Mouse (Mus musculus) spleen, adult 12 weeks (tissue): ENCODE measurements around the gene Trim43a.
"Not testable (repeated sequence)": the region's sequence is repeated elsewhere in the genome, so short reads cannot be mapped to it uniquely, and the experiment has no call there.

Experiments used
- DNase-seq: peaks from one replicate; pipeline ENCODE4 v3.0.0; 2022; ENCODE audit warnings: low spot score

Gene Trim43a

GRCm38 (mm10) chr9:88580591-88580990, at the start of gene Trim43a:
Gene Trim43a (plus strand): TSS chr9:88580891.
- not testable (repeated sequence) for DNase-seq

GRCm38 (mm10) chr9:88534093-88534492, 46.6 kb upstream of the Trim43a start:
- no peak for DNase-seq

GRCm38 (mm10) chr9:88539546-88540224, 41.0 kb upstream of the Trim43a start:
- DNase-seq: no peak

GRCm38 (mm10) chr9:88542816-88543215, 37.9 kb upstream of the Trim43a start:
- DNase-seq: no peak

- no peak for DNase-seq
Observed at GRCm38 (mm10) chr9:88545534-88545933, 35.2 kb upstream of the Trim43a start.

GRCm38 (mm10) chr9:88546166-88546565, 34.5 kb upstream of the Trim43a start:
- DNase-seq: peak; percentile 49

- DNase-seq: no peak
Observed at GRCm38 (mm10) chr9:88546657-88547056, 34.0 kb upstream of the Trim43a start.

GRCm38 (mm10) chr9:88547270-88547669, 33.4 kb upstream of the Trim43a start:
- DNase-seq: peak; percentile 11

- peak; percentile 74 for DNase-seq
Observed at GRCm38 (mm10) chr9:88547851-88548613, 32.7 kb upstream of the Trim43a start, which contains the start of gene Zfp949. Gene Zfp949 (plus strand): TSS chr9:88548020.

GRCm38 (mm10) chr9:88548614-88548945, 32.1 kb upstream of the Trim43a start:
- no peak for DNase-seq

- no peak for DNase-seq
Observed at GRCm38 (mm10) chr9:88553071-88553470, 27.6 kb upstream of the Trim43a start.

GRCm38 (mm10) chr9:88558146-88558545, 22.5 kb upstream of the Trim43a start:
- DNase-seq: no peak

GRCm38 (mm10) chr9:88561476-88561875, 19.2 kb upstream of the Trim43a start:
- not testable (repeated sequence) for DNase-seq

- not testable (repeated sequence) for DNase-seq
Observed at GRCm38 (mm10) chr9:88570471-88570870, 10.2 kb upstream of the Trim43a start.

GRCm38 (mm10) chr9:88593708-88594107, 13.0 kb downstream of the Trim43a start:
- not testable (repeated sequence) for DNase-seq

GRCm38 (mm10) chr9:88599206-88600162, 18.8 kb downstream of the Trim43a start:
- DNase-seq: peak; percentile 89

GRCm38 (mm10) chr9:88625803-88626514, 45.3 kb downstream of the Trim43a start:
- DNase-seq: not testable (repeated sequence)

GRCm38 (mm10) chr9:88638125-88638524, 57.4 kb downstream of the Trim43a start:
- not testable (repeated sequence) for DNase-seq
